Mouse (Mus musculus) right cerebral cortex, postnatal 36 days (tissue): Measurements from ENCODE around the gene Rhot2.
"Not testable (repeated sequence)": the region's sequence is repeated elsewhere in the genome, so short reads cannot be mapped to it uniquely, and the experiment has no call there.

Source experiments
- DNase-seq, 2 experiments: peaks; one replicate each; pipeline ENCODE4 v3.0.0; 2022; ENCODE audit warnings: low spot score in 2 of 2, mixed read lengths in 1 of 2

The Rhot2 gene

DNA sequence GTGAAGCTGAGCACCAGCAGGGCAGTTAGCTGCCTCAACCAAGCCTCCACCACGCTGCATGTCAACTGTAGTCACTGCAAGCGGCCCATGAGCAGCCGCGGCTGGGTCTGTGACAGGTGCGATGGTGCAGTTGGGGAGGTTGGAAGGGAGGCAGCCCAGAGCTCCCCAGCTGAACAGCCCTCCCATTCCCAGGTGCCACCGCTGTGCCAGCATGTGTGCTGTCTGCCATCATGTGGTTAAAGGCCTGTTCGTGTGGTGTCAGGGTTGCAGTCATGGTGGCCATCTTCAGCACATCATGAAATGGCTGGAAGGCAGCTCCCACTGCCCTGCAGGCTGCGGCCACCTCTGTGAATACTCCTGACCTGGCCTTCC, 16.4 kb downstream of the Rhot2 start:
- no peak for DNase-seq

DNA sequence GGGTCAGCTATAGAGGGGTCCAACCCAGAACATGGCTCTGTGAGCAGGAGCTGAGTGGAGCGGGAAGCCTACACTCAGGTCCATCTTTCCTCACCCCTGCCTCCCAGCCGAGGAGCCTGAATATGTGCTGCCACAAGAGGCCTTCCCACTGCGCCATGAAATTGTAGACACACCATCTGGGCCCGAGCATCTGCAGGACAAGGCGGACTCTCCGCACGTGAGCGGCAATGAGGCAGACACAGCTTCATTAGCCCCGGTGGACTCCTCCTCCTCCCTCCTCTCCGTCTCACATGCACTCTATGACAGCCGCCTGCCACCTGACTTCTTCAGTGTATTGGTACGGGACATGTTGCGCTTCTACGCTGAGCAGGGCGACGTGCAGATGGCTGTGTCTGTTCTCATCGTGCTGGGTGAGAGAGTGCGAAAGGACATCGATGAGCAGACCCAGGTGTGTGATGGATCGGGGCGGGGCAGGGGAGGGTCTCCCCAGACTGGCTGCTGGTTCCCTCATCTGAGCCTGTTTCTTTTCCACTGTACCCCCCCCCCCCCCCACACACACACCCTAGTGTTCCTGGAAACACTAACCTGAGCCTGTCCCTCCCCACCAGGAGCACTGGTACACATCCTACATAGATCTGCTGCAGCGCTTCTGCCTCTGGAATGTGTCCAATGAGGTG, 17.0 kb downstream of the Rhot2 start:
- no peak for DNase-seq

DNA sequence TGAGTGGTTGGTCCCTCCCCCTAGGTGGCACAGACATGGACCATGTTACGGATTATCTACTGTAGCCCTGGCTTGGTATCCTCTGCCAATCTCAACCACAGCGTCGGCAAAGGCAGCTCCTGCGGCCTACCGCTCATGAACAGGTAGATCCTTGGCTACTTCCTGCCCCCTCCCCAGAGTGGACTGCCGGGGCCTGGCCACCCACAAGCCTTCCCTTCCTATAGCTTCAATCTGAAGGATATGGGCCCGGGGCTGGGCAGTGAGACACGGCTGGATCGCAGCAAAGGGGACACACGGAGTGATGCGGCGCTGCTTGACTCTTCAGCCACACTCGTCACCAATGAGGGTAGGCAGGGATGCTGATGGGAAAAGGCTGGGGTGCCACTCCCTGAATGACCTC, 17.6 kb downstream of the Rhot2 start:
- no peak for DNase-seq

DNA sequence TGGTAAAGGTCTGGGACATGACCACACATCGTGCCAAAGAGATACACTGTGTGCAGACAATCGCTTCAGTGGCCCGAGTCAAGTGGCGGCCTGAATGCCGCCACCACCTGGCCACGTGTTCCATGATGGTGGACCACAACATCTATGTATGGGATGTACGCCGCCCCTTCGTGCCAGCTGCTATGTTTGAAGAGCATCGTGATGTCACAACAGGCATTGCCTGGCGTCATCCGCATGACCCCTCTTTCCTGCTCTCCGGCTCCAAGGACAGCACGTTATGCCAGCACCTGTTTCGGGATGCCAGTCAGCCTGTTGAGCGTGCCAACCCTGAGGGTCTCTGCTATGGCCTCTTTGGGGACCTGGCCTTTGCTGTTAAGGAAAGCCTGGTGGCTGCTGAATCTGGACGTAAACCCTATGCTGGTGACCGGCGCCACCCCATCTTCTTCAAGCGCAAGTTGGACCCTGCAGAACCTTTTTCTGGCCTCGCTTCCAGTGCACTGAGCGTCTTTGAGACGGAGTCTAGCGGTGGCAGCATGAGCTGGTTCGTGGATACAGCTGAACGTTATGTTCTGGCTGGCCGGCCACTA, 18.6 kb downstream of the Rhot2 start:
- no peak for DNase-seq

DNA sequence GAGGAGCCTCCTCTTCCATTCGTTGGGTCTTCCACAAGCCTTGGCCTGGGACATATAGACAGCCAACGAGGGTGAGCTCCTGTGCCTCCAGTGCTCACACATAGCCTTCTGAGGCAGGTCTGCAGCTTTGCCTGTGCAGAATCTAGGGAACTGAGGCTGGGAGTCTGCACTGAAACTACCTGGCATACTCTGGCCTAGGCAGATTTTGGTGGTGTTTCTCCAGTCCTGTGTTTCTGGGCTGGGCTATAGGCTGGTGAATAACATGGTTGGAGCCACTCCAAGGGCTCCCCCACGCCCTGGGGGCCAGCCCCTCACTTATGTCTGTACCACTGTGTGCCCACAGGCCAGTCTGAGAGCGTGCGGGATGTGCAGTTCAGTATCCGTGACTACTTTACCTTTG, 19.3 kb downstream of the Rhot2 start:
- no peak for DNase-seq

DNA sequence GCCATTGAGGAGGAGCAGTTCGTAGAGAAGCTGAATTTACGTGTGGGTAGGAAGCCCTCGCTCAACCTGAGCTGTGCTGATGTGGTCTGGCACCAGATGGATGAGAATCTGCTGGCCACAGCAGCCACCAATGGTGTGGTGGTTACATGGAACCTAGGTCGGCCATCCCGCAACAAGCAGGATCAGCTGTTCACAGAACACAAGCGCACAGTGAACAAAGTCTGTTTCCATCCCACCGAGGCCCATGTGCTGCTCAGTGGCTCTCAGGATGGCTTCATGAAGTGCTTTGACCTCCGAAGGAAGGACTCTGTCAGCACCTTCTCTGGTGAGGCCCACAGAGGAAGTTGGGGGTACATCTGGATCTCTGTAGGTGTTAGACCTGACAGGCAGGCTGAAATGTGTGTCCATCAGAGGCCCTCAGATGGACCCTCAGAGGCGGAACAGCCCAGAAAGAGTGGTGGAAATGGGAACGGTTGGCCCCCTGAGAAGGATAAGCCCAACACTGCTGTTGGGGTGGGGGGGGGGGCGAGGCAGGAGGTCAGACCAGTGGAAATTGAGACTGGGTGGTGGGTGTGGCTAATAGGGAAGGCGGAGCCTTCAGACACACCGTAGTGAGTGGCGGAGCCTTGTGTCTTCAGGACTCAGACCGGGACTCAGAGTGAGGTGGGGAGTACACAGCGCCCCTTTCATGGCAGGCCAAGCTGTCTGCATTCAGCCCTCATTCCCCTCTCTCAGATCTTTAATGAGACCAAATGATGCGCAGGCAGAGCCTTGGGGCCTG, 20.1 kb downstream of the Rhot2 start:
- DNase-seq = no peak

DNA sequence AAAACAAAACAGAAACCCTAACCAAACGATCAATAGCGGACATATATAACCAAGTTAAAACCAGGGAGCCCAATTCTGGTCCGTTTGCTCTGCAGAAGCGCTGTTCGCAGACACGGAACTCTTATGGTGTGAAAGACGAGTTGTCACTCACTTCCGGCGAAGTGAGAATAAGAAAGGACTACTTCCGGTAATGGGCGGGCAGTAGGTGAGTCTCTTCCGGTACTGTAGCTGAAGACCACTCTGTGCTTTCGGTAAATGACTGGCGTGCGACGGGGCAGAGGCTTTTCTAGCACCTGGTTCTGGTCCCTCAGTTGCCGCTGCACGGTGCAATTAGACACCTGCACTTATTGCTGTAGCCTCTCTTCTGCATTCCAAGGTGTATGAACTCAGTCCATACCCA, 21.2 kb downstream of the Rhot2 start, which contains the start of gene Wdr24:
Gene Wdr24, plus strand, starts transcription at position 176 of the 400 bp plus-strand sequence.
- DNase-seq = peak in 1 of 2 experiments; percentile 71

DNA sequence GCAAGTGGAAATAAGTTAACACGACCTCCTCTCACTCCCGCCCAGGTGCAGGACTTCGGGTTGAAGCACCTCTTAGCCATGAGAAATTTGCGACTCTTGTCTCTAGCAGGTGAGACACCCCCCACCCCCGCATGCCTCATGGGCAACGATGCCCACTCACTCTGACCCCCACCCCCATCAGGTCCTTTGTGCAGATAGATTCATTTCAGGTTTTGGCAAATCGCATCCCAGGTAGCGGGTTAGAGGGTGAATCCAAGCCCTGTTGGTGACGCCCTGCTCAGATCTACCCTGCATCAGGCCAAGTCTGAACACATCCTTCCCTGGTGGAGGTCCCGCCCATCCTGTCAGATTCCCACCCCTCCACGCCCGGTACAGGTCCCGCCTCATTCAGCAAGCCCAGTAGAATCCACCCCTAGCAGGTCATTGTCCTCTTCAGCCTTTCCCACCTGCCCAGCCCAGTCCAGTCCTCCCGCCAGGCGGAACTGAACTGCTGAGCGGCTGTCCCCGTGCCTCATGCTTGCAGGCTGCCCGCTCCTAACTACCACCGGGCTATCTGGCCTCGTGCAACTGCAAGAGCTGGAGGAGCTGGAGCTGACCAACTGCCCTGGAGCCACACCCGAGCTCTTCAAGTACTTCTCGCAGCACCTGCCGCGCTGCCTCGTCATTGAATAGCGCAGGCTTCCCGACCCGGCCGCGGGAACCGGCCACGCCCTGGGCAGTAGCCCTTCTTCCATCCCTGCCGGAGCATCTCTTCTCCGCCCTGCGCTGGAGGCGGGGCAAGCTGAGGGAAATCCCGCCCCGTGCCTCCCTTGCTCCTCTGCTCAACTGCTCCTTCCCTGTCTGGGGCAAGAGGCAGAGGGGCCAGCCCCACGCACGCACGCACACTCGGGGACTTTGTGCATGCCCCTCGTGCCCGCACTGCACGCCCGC, 25.5 kb downstream of the Rhot2 start:
- DNase-seq = no peak

DNA sequence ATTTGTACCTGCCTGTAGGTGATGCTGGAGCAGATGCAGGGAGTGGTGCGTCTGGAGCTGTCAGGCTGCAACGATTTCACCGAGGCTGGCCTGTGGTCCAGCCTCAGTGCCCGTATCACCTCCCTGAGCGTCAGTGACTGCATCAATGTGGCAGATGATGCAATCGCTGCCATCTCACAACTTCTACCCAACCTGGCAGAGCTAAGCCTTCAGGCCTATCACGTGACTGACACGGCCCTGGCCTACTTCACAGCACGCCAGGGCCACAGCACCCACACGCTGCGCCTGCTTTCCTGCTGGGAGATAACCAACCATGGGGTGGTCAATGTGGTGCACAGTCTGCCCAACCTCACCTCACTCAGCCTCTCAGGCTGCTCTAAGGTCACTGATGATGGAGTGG, 27.0 kb downstream of the Rhot2 start:
- no peak for DNase-seq

DNA sequence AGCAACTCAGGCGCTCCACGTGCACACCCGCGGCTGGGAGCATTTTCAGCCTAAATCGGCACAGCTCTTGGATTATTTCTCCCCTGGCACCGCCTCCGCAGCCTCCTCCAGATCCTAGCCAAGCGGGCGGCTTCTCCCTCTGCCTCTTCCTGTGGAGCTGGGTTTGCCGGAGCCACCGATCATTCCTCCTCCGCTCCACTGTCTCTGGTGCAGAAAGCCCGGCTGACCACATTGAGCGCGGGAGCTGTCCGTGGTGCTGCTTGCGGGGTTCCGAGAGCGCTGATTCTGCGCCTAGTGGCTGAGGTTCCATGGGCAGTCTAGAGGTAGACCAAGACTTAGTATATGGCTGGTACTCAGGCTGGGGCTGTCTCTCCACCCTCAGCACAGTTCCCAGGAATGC, 31.2 kb downstream of the Rhot2 start:
- DNase-seq = peak; percentile 88 to 92

DNA sequence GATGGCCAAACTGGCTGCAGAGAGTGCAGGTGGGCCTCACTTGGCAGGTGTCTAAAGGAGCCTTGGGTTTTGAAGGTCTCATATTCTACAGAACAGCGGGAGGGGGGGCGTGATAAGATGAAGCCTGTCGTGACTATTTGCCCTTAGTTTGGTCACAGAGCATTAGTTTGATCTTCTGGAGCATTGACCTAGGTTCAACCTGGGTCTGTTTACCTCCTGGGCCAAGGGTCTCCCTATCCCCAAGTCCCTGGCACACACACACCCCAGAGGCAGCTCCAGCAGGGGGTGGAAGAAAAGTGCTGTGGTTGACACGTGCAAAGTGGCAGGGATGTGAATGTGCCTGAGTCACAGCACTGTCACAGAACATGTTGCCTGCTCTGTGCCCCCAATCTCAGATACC, 33.8 kb downstream of the Rhot2 start:
- DNase-seq = no peak

DNA sequence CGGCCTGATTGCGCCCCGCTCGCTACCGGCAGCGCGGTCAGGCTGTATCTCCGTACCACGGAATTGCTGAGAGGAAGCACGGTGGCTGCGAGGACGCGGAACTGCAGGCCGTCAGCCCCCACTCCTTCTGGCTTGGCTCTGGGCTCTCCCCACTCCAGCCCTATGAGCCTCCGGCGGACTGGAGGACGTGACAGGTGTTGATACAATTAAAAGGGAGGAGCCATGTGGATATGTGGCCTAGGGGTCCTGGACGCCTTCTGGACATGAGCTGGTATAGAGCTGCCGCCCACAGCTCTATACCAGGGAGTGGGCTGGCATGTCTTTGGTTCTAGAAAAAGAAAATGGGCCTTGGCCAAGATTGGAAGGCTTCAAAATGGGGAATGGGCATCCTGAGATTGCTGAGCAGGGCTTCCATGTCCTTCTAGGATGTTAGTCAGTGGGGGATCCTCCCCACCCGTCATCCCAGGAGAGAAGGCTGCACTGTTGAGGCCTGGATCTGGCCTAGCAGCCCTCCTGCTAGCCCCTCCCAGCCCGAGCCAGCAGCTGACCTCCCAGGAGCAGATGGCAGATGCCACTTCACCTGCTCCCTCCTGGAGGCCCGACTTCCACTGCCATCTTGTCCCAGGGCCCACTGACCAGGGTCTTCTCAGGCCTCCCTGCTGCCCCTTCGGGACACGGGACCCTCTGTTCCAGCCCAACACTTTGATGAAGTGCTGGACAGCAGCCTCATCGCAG, 34.9 kb downstream of the Rhot2 start:
- DNase-seq = no peak

DNA sequence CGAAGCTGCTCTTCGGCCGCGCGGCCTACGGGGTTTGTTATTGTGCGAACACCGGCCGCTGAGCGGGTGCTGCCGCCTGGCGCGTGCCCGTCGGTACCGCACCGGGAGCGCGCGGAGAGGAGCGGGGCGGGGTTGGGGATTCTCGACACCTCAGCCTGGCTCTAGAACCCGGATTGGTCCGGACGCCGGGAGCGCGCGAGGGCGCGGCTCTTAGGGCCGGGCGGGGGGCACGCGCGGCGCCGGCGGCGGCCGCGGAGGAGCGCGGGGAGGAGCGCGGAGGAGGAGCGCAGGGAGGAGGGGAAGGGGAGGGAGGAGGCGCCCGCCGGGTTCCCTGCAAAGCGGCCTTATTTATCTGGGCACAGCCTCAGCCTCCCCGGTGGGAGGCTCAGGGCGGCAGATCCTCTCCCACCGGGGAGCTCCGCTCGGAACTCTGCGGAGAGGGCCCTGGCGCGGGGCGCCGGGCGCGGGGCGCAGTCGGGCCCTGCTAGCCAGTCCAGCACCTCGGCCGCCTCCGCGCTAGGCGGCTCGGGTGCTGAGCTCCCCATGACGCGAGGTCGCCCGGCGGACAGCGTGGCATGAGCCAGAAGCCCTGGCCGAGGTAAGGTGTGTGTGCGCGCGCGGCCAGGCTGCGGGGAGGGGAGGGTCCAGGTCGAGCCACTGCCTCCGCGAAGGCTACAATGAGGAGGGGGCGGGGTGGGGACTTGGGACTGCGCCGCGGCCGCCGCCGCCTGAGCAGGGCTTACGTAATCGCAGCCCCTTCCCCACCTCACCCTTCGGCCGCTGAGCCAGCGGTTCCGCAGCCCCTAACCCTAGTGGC, 35.7 kb downstream of the Rhot2 start, which contains the start of gene Fbxl16:
Gene Fbxl16, plus strand, starts transcription at position 297 of the 817 bp plus-strand sequence.
- peak; percentile 87 to 90 for DNase-seq

DNA sequence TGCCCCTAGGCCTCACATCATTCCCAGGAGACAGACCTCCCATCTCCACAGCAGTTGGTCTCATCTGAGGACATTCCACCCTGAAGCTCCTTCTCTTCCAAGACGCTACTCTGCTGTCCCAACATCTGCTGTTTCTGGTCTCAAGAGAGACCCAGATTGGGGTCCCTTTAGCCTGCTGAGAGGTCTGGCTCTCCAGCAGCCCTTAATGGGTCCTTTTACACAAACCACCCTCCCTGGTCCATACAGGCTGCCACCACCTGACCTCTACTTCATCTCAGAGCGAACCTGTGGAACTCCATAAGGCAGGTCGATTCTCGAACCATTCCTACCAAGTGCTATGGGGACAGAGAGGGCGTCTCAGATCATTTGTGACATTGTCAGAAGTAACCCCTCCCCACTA, 36.6 kb downstream of the Rhot2 start:
- no peak for DNase-seq

DNA sequence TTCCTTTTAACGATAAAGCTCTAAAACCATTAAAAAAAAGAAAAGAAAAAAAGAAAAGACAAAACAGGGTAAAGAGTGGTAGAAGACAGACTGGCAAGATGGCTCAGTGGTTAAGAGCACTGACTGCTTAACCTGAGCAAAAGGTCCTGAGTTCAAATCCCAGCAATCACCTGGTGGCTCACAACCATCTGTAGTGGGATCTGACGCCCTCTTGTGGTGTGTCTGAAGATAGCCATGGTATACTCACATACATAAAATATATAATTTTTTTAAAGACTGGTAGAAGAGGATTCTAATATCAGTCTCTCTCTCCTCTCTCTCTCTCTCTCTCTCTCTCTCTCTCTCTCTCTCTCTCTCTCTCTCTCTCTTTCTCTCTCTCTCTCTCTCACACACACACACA, 37.2 kb downstream of the Rhot2 start:
- not testable (repeated sequence) for DNase-seq

DNA sequence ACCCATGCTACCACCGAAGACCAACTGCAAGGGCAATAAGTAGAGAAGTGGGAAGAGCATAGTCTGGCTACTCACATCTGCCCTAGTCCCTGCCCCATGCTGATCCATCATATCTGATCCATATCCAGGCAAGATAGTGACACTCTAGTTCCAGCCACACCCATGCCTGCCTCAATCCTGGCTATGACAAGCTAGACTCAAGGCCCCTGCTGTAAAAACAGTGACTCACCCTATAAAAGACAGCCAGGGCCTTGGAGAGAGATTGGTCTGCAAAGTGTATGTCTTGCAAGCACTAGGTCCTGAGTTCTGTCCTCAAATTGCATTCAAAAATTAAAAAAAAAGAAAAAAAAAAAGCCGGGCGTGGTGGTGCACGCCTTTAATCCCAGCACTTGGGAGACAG, 38.1 kb downstream of the Rhot2 start:
- DNase-seq = no peak

DNA sequence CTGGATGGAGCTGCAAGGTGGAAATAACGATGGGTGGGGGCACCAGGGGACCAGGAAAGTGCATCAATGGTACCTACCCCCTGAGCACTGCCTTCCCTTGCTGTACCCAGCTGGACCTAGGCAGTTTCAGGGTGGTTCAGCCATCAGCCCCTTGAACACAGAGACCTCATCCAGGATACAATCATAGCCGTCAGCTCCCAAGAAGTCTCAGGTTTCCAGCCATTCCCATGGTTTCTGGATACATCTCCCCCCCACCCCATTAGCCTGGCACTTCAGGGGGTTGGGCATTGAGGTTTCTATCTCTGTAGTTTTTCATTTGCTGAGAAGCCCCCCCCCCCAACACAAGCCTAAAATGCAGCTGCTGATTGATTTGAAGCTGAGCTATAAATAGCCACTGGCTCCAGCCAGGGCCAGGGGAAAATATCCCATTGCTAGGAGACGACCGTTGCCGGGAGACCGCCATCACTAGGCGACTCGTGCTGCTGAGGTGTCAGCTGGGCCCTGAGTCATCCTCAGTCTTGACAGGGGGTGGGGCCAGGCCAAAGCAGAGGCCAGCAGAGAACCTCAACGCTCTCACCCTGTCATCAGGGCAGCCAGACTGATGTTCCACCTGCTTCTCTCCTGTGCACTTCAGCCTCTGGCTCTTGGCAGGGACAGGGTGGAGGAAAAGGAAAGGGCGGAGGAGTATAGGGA, 41.7 kb downstream of the Rhot2 start:
- peak; percentile 87 to 88 for DNase-seq

DNA sequence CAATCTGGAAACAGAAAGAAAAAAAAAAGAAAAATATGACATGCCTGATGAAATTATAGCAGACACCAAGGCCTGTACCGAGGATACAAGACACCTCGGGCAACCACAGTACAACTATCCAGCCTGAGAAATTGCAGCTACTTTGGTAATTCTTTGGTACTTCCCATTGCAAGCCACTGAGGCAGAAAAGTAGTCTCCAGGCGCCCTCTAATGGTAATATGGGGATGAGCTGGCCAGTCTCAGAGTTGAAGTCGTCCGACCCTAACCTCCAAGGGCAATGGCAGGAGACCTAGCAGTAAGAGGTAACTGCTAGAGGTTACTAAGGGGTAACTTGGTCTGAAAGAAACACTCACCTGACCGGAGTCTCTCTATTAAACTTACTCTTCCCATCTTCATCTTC, 43.6 kb downstream of the Rhot2 start:
- DNase-seq = peak in 1 of 2 experiments; percentile 61

DNA sequence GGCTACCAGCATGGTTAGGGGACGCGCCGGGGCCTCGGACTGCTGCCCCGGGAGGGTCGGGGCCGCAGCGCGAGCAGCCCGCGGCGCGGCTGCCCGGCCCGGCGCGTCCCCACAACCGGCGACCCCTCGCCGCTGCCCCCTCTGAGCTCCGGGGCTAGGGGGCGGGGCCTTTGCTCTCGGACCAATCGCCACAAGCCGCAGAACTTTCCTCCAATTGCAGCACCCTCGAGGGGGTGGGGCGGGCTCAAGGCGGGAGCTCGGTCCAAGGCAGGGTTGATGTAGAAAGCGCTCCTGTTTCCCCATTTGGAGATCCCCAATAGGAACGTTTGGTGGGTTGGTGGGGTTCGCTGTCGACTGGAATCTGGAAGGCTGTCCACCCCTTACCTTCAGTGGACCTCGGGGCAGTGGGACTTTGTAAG, 47.7 kb downstream of the Rhot2 start, which contains the start of gene Metrn:
Gene Metrn, minus strand, starts transcription at position 186 of the 419 bp plus-strand sequence.
- peak in 1 of 2 experiments; percentile 63 for DNase-seq
